Mouse (Mus musculus): ENCODE results near the gene Btbd19. TPM values are rescaled to one million over a fixed set of nuclear protein-coding genes. Genes with fewer than 3 reads are reported as not detected.

Gene Btbd19
- polyA plus RNA-seq, 1 experiment from 2014 or later = 6.6 TPM

- Histone ChIP-seq H3K9ac (ENCODE audit: low read length) (no peak overlapping the region), H3K9me3 (ENCODE audit: control insufficient read depth, low read length) (no peaks in the 10 kb centered on the region), H3K36me3 (ENCODE audit: control insufficient read depth, insufficient read depth, low read length) (no peaks in the 10 kb centered on the region), H3K27me3 (replicated peaks; ENCODE audit: control insufficient read depth, insufficient read depth, low read length) (no peaks in the 10 kb centered on the region), H3K4me3 (ENCODE audit: low read depth, low read length) (no peak overlapping the region), H3K4me1 (replicated peaks; ENCODE audit: control insufficient read depth, insufficient read depth, low read length) (no peaks in the 10 kb centered on the region), H3K27ac (ENCODE audit: low read depth) (no peak overlapping the region), H3K4me2 (ENCODE audit: low read length) (no peak overlapping the region)
- DNase-seq (ENCODE audit: low spot score) (no peak), ATAC-seq (replicated peaks; ENCODE audit: low FRiP score, low TSS enrichment, low read depth) (no peak)
- WGBS = 30% methylated on average over 4 of the region's 4 CpGs
These were observed 15.1 kb upstream of the Btbd19 start for GRCm38 (mm10) chr4:117140613-117141012.

GRCm38 (mm10) chr4:117139217-117139612 lies 13.7 kb upstream of the Btbd19 start:
- DNase-seq (ENCODE audit: low spot score) = no peak
- H3K4me2 ChIP-seq (ENCODE audit: low read length) = no peak overlapping the region
- WGBS = 5% methylated on average over 2 of the region's 2 CpGs
- H3K9me3 ChIP-seq (ENCODE audit: control insufficient read depth, low read length) = no peaks in the 10 kb centered on the region
- no peak overlapping the region for H3K4me3 ChIP-seq (ENCODE audit: low read depth, low read length)
- no peaks in the 10 kb centered on the region for H3K36me3 ChIP-seq (ENCODE audit: control insufficient read depth, insufficient read depth, low read length)
- ATAC-seq (replicated peaks; ENCODE audit: low FRiP score, low TSS enrichment, low read depth) = no peak
- no peak overlapping the region for H3K9ac ChIP-seq (ENCODE audit: low read length)
- no peaks in the 10 kb centered on the region for H3K27me3 ChIP-seq (replicated peaks; ENCODE audit: control insufficient read depth, insufficient read depth, low read length)
- H3K27ac ChIP-seq (ENCODE audit: low read depth) = no peak overlapping the region
- H3K4me1 ChIP-seq (replicated peaks; ENCODE audit: control insufficient read depth, insufficient read depth, low read length) = 0 out of 2 replicates have a peak, but pooled peaks cover under 1% of the 10 kb centered on the region

- H3K36me3 ChIP-seq (ENCODE audit: control insufficient read depth, insufficient read depth, low read length) = no peaks in the 10 kb centered on the region
- no peak overlapping the region for H3K4me2 ChIP-seq (ENCODE audit: low read length)
- ATAC-seq (replicated peaks; ENCODE audit: low FRiP score, low TSS enrichment, low read depth) = no peak
- DNase-seq (ENCODE audit: low spot score) = no peak
- H3K9ac ChIP-seq (ENCODE audit: low read length) = no peak overlapping the region
- no peaks in the 10 kb centered on the region for H3K27me3 ChIP-seq (replicated peaks; ENCODE audit: control insufficient read depth, insufficient read depth, low read length)
- no peaks in the 10 kb centered on the region for H3K9me3 ChIP-seq (ENCODE audit: control insufficient read depth, low read length)
- no peak overlapping the region for H3K4me3 ChIP-seq (ENCODE audit: low read depth, low read length)
- 65% methylated on average over 16 of the region's 17 CpGs for WGBS
- H3K4me1 ChIP-seq (replicated peaks; ENCODE audit: control insufficient read depth, insufficient read depth, low read length) = 0 out of 2 replicates have a peak, but pooled peaks cover 3% of the 10 kb centered on the region
- H3K27ac ChIP-seq (ENCODE audit: low read depth) = no peak overlapping the region
These were observed 13.0 kb upstream of the Btbd19 start for GRCm38 (mm10) chr4:117138295-117139216.

GRCm38 (mm10) chr4:117136034-117136433 lies 10.5 kb upstream of the Btbd19 start:
- ATAC-seq (replicated peaks; ENCODE audit: low FRiP score, low TSS enrichment, low read depth) (peak; percentile 73), DNase-seq (ENCODE audit: low spot score) (no peak)
- Histone ChIP-seq H3K27me3 (replicated peaks; ENCODE audit: control insufficient read depth, insufficient read depth, low read length) (peaks cover 20% of the 10 kb centered on the region), H3K4me3 (ENCODE audit: low read depth, low read length) (no peak overlapping the region), H3K36me3 (ENCODE audit: control insufficient read depth, insufficient read depth, low read length) (no peaks in the 10 kb centered on the region), H3K4me1 (replicated peaks; ENCODE audit: control insufficient read depth, insufficient read depth, low read length) (0 out of 2 replicates have a peak, but pooled peaks cover 10% of the 10 kb centered on the region), H3K9me3 (ENCODE audit: control insufficient read depth, low read length) (no peaks in the 10 kb centered on the region), H3K9ac (ENCODE audit: low read length) (no peak overlapping the region), H3K27ac (ENCODE audit: low read depth) (peak overlapping the region; percentile 51; the same call in 1 of the 2 replicates), H3K4me2 (ENCODE audit: low read length) (no peak overlapping the region)
- 19% methylated on average over 8 of the region's 8 CpGs for WGBS

- Histone ChIP-seq H3K9me3 (ENCODE audit: control insufficient read depth, low read length) (no peaks in the 10 kb centered on the region), H3K27ac (ENCODE audit: low read depth) (no peak overlapping the region), H3K4me2 (ENCODE audit: low read length) (no peak overlapping the region; the same call in 1 of the 2 replicates), H3K36me3 (ENCODE audit: control insufficient read depth, insufficient read depth, low read length) (no peaks in the 10 kb centered on the region), H3K4me1 (replicated peaks; ENCODE audit: control insufficient read depth, insufficient read depth, low read length) (0 out of 2 replicates have a peak, but pooled peaks cover 10% of the 10 kb centered on the region), H3K27me3 (replicated peaks; ENCODE audit: control insufficient read depth, insufficient read depth, low read length) (peaks cover 20% of the 10 kb centered on the region), H3K4me3 (ENCODE audit: low read depth, low read length) (no peak overlapping the region), H3K9ac (ENCODE audit: low read length) (no peak overlapping the region)
- 35% methylated on average over 2 of the region's 2 CpGs for WGBS
- no peak for ATAC-seq (replicated peaks; ENCODE audit: low FRiP score, low TSS enrichment, low read depth)
- DNase-seq (ENCODE audit: low spot score) = no peak
These were observed 9.1 kb upstream of the Btbd19 start for GRCm38 (mm10) chr4:117134601-117134995.

GRCm38 (mm10) chr4:117133817-117134600 lies 8.5 kb upstream of the Btbd19 start, which contains the start of gene Plk3:
Gene Plk3, minus strand, starts transcription at chr4:117133963.
- H3K36me3 ChIP-seq (ENCODE audit: control insufficient read depth, insufficient read depth, low read length) = no peaks in the 10 kb centered on the region
- peak within 1 kb of the TSS; percentile 98 for H3K4me2 ChIP-seq (ENCODE audit: low read length)
- DNase-seq (ENCODE audit: low spot score) (peak; percentile 99), ATAC-seq (replicated peaks; ENCODE audit: low FRiP score, low TSS enrichment, low read depth) (peak; percentile 81)
- peak within 1 kb of the TSS; percentile 75 for H3K9ac ChIP-seq (ENCODE audit: low read length)
- 2% methylated on average over 38 of the region's 48 CpGs for WGBS
- 0 out of 2 replicates have a peak within 1 kb of the TSS, but pooled peaks have one; percentile 11 for H3K27ac ChIP-seq (ENCODE audit: low read depth)
- H3K27me3 ChIP-seq (replicated peaks; ENCODE audit: control insufficient read depth, insufficient read depth, low read length) = peaks cover 20% of the 10 kb centered on the region
- H3K4me3 ChIP-seq (ENCODE audit: low read depth, low read length) = peak within 1 kb of the TSS; percentile 82
- H3K4me1 ChIP-seq (replicated peaks; ENCODE audit: control insufficient read depth, insufficient read depth, low read length) = 0 out of 2 replicates have a peak, but pooled peaks cover 10% of the 10 kb centered on the region
- H3K9me3 ChIP-seq (ENCODE audit: control insufficient read depth, low read length) = no peaks in the 10 kb centered on the region

DNA sequence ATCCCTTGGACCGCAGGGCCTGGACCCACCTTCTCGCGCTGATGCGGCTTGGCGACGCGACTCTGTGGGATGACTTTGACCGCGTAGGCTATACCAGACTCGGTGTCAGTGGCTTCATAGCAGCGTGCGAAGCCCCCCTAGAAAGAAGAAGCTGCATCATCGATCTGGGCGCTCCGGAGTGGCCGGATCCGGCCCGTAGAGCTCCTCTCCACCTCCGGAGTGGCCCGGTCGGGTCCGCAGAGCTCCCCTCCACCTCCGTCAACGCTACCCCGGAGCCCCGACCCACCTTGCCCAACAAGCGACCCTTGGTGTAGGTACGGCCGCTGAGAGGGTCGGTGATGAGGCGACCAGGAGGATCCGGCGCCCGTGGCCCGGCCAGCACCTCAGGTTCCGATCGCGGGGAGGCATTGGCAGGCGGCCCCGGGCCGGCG lies 7.9 kb upstream of the Btbd19 start:
- peak overlapping the region; percentile 82 for H3K4me3 ChIP-seq (ENCODE audit: low read depth, low read length)
- H3K27me3 ChIP-seq (replicated peaks; ENCODE audit: control insufficient read depth, insufficient read depth, low read length) = peaks cover 20% of the 10 kb centered on the region
- no peaks in the 10 kb centered on the region for H3K9me3 ChIP-seq (ENCODE audit: control insufficient read depth, low read length)
- 0 out of 2 replicates have a peak, but pooled peaks cover 10% of the 10 kb centered on the region for H3K4me1 ChIP-seq (replicated peaks; ENCODE audit: control insufficient read depth, insufficient read depth, low read length)
- no peaks in the 10 kb centered on the region for H3K36me3 ChIP-seq (ENCODE audit: control insufficient read depth, insufficient read depth, low read length)
- peak overlapping the region; percentile 98 for H3K4me2 ChIP-seq (ENCODE audit: low read length)
- 0 out of 2 replicates have a peak overlapping the region, but pooled peaks have one; percentile 11 for H3K27ac ChIP-seq (ENCODE audit: low read depth)
- DNase-seq (ENCODE audit: low spot score) = no peak
- WGBS = under 1% methylated on average over 42 of the region's 42 CpGs
- ATAC-seq (replicated peaks; ENCODE audit: low FRiP score, low TSS enrichment, low read depth) = peak; percentile 4
- peak overlapping the region; percentile 75 for H3K9ac ChIP-seq (ENCODE audit: low read length)

DNA sequence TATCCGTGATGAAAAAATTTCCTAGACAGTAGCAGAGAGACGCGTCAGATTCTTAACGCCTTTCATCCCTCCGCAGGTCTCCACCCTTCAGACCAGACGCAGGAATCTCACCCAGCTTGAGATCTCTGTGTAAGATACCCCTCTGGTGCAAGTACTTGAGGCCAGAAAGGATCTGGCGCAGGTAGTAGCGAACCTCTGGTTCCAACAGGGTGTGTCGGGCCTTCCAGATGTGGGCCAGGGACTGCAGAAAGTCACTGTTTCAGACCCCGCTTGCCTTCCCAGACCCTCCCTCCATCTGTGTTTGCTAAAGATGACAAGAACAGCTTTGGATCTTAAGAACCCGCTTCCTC lies 7.2 kb upstream of the Btbd19 start:
- Histone ChIP-seq H3K9me3 (ENCODE audit: control insufficient read depth, low read length) (no peaks in the 10 kb centered on the region), H3K36me3 (ENCODE audit: control insufficient read depth, insufficient read depth, low read length) (0 out of 2 replicates have a peak, but pooled peaks cover 4% of the 10 kb centered on the region), H3K27ac (ENCODE audit: low read depth) (no peak overlapping the region), H3K9ac (ENCODE audit: low read length) (peak overlapping the region; percentile 75; the same call in 1 of the 2 replicates), H3K4me3 (ENCODE audit: low read depth, low read length) (peak overlapping the region; percentile 82), H3K4me2 (ENCODE audit: low read length) (peak overlapping the region; percentile 98), H3K4me1 (replicated peaks; ENCODE audit: control insufficient read depth, insufficient read depth, low read length) (0 out of 2 replicates have a peak, but pooled peaks cover 10% of the 10 kb centered on the region), H3K27me3 (replicated peaks; ENCODE audit: control insufficient read depth, insufficient read depth, low read length) (peaks cover 20% of the 10 kb centered on the region)
- DNase-seq (ENCODE audit: low spot score) (no peak), ATAC-seq (replicated peaks; ENCODE audit: low FRiP score, low TSS enrichment, low read depth) (no peak)
- WGBS = 19% methylated on average over 11 of the region's 11 CpGs
